Comparison of ENCODE assay signal across 11 mouse cellular contexts in the genomic region with DNA sequence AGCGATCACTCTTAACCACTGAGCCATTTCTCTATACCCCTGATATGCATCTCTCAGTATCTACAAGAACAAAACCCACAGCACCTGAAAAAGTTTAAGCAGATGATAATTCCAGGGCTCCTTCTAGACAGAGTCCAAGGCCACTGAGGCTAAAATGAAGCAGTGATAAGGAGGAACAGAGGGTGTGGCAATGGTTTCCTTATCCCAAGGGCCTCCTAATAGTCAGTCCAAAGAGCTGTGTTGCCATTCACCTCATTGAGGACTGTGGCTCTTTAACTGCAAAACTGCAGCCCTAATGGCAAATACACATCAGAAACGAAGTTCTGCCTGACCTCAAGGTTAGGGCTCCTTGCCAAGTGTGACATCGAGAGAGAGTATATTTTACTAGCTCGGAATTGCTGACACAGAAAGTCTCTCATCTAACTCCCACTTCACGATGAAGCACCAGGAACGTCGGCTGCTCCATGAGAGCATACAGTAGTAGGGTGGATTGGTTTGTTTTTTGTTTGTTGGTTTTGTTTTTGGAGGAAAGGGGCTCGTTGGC. TPM values are rescaled to one million over a fixed set of nuclear protein-coding genes. Genes with fewer than 3 reads are reported as not detected.
DNase-seq lines count a peak whose midpoint lies in the region; ATAC-seq and TF ChIP-seq lines count a peak whose summit lies in the region.
"Had no signal": no experiment of that assay in that cellular context is flagged by ENCODE, and none has a peak within 500 bp of the region (broad histone marks: within the 10 kb centered on the region; RNA-seq: fewer than 3 reads in every experiment).

No protein-coding gene starts in this region.

- peaks cover 10% of the 10 kb centered on the region; the same call in 1 of the 2 replicates for H3K36me3 ChIP-seq in heart, embryonic 13.5 days
- no peaks in the 10 kb centered on the region for H3K36me3 ChIP-seq in heart, embryonic 12.5 days
- no peaks in the 10 kb centered on the region for H3K36me3 ChIP-seq in intestine, embryonic 14.5 days (ENCODE audit: control insufficient read depth, insufficient read depth, low read length)
- H3K36me3 ChIP-seq in liver, embryonic 14.5 days (replicated peaks; ENCODE audit: control insufficient read depth, insufficient read depth, low read depth) = no peaks in the 10 kb centered on the region
- H3K36me3 ChIP-seq in midbrain, postnatal 0 days (ENCODE audit: insufficient read depth, low read length) = no peaks in the 10 kb centered on the region
- 0 out of 2 replicates have a peak, but pooled peaks cover 6% of the 10 kb centered on the region for H3K36me3 ChIP-seq in hindbrain, embryonic 12.5 days

- no peak for TF ChIP-seq EP300 in liver, embryonic 14.5 days (IDR thresholded peaks at IDR 0.05; ENCODE audit: low read depth)

- H3K9me3 ChIP-seq in heart, embryonic 13.5 days = no peaks in the 10 kb centered on the region
- H3K9me3 ChIP-seq in heart, embryonic 12.5 days (replicated peaks) = no peaks in the 10 kb centered on the region
- no peaks in the 10 kb centered on the region for H3K9me3 ChIP-seq in intestine, embryonic 14.5 days (ENCODE audit: control insufficient read depth, low read length)
- no peaks in the 10 kb centered on the region for H3K9me3 ChIP-seq in liver, embryonic 14.5 days (ENCODE audit: control insufficient read depth, low read length)
- no peaks in the 10 kb centered on the region for H3K9me3 ChIP-seq in midbrain, postnatal 0 days (ENCODE audit: low read length)
- H3K9me3 ChIP-seq in hindbrain, embryonic 12.5 days (replicated peaks) = no peaks in the 10 kb centered on the region

- DNase-seq in NIH3T3 (ENCODE audit: low read depth) = peak; percentile 42
- no peak for DNase-seq in intestine, embryonic 14.5 days (ENCODE audit: low spot score)
- DNase-seq in liver, embryonic 14.5 days (ENCODE audit: low read depth in 3 of 3, low spot score in 3 of 3) = no peak
- no peak for DNase-seq in midbrain, postnatal 0 days (ENCODE audit: low spot score)
- DNase-seq in thymus, postnatal 0 days (ENCODE audit: low spot score) = no peak

- 51% methylated on average over 8 of the region's 8 CpGs for WGBS in heart, embryonic 13.5 days
- 65% methylated on average over 8 of the region's 8 CpGs for WGBS in heart, embryonic 12.5 days
- 58% methylated on average over 8 of the region's 8 CpGs for WGBS in intestine, embryonic 14.5 days
- WGBS in liver, embryonic 14.5 days (ENCODE audit: insufficient replicate concordance) = 55% methylated on average over 8 of the region's 8 CpGs
- 81% methylated on average over 8 of the region's 8 CpGs for WGBS in midbrain, postnatal 0 days
- WGBS in hindbrain, embryonic 12.5 days = 86% methylated on average over 8 of the region's 8 CpGs

- peak overlapping the region; percentile 88; the same call in 1 of the 2 replicates for H3K4me2 ChIP-seq in heart, embryonic 13.5 days
- H3K4me2 ChIP-seq in heart, embryonic 12.5 days = no peak overlapping the region
- H3K4me2 ChIP-seq in intestine, embryonic 14.5 days (ENCODE audit: low read length) = peak overlapping the region; percentile 2; the same call in 1 of the 2 replicates
- H3K4me2 ChIP-seq in liver, embryonic 14.5 days (ENCODE audit: low read depth) = peak overlapping the region; percentile 76
- no peak overlapping the region for H3K4me2 ChIP-seq in midbrain, postnatal 0 days (ENCODE audit: low read depth, low read length, poor library complexity, severe bottlenecking)
- no peak overlapping the region for H3K4me2 ChIP-seq in hindbrain, embryonic 12.5 days (replicated peaks)

- 0 out of 2 replicates have a peak, but pooled peaks cover 3% of the 10 kb centered on the region for H3K27me3 ChIP-seq in heart, embryonic 13.5 days (replicated peaks)
- H3K27me3 ChIP-seq in heart, embryonic 12.5 days (replicated peaks) = no peaks in the 10 kb centered on the region
- H3K27me3 ChIP-seq in intestine, embryonic 14.5 days (replicated peaks; ENCODE audit: control insufficient read depth, insufficient read depth, low read length) = no peaks in the 10 kb centered on the region
- no peaks in the 10 kb centered on the region for H3K27me3 ChIP-seq in liver, embryonic 14.5 days (ENCODE audit: control insufficient read depth, insufficient read depth, low read length)
- no peaks in the 10 kb centered on the region for H3K27me3 ChIP-seq in midbrain, postnatal 0 days (ENCODE audit: insufficient read depth, low read length)
- H3K27me3 ChIP-seq in hindbrain, embryonic 12.5 days = no peaks in the 10 kb centered on the region

- H3K4me1 ChIP-seq in heart, embryonic 13.5 days = peaks cover 32% of the 10 kb centered on the region
- peaks cover 27% of the 10 kb centered on the region for H3K4me1 ChIP-seq in heart, embryonic 12.5 days (replicated peaks)
- H3K4me1 ChIP-seq in intestine, embryonic 14.5 days (replicated peaks; ENCODE audit: control insufficient read depth, insufficient read depth, low read length) = peaks cover 22% of the 10 kb centered on the region
- peaks cover 25 to 27% of the 10 kb centered on the region in 2 experiments for H3K4me1 ChIP-seq in liver, embryonic 14.5 days (replicated peaks; ENCODE audit: control insufficient read depth in 2 of 2, insufficient read depth in 2 of 2, low read length in 1 of 2)
- H3K4me1 ChIP-seq in midbrain, postnatal 0 days (ENCODE audit: insufficient read depth, low read length) = no peaks in the 10 kb centered on the region
- H3K4me1 ChIP-seq in hindbrain, embryonic 12.5 days = peaks cover 18% of the 10 kb centered on the region

- no peak overlapping the region for H3K9ac ChIP-seq in heart, embryonic 13.5 days
- H3K9ac ChIP-seq in heart, embryonic 12.5 days = no peak overlapping the region
- H3K9ac ChIP-seq in intestine, embryonic 14.5 days (ENCODE audit: low read length) = no peak overlapping the region
- no peak overlapping the region; the same call in 1 of the 2 replicates for H3K9ac ChIP-seq in liver, embryonic 14.5 days (replicated peaks)
- no peak overlapping the region for H3K9ac ChIP-seq in midbrain, postnatal 0 days (replicated peaks; ENCODE audit: low read length, poor library complexity, severe bottlenecking)
- H3K9ac ChIP-seq in hindbrain, embryonic 12.5 days = no peak overlapping the region

- H3K27ac ChIP-seq in heart, embryonic 13.5 days (replicated peaks) = no peak overlapping the region
- H3K27ac ChIP-seq in heart, embryonic 12.5 days (ENCODE audit: poor library complexity, severe bottlenecking) = no peak overlapping the region
- H3K27ac ChIP-seq in intestine, embryonic 14.5 days (ENCODE audit: low read depth) = peak overlapping the region; percentile 17; the same call in 1 of the 2 replicates
- H3K27ac ChIP-seq in liver, embryonic 14.5 days = peak overlapping the region; percentile 64
- H3K27ac ChIP-seq in midbrain, postnatal 0 days (ENCODE audit: low read depth, low read length) = no peak overlapping the region
- H3K27ac ChIP-seq in hindbrain, embryonic 12.5 days = no peak overlapping the region
- H3K27ac ChIP-seq: macrophage had no signal

- TF ChIP-seq CTCF in liver, embryonic 14.5 days (IDR thresholded peaks at IDR 0.05; ENCODE audit: low read depth) = no peak
- TF ChIP-seq CTCF in midbrain, postnatal 0 days (IDR thresholded peaks at IDR 0.05) = no peak

- ATAC-seq in heart, embryonic 13.5 days (ENCODE audit: extremely low read depth, insufficient number of reproducible peaks, low FRiP score, low TSS enrichment) = no peak
- no peak for ATAC-seq in heart, embryonic 12.5 days (ENCODE audit: insufficient number of reproducible peaks, low FRiP score)
- no peak for ATAC-seq in intestine, embryonic 14.5 days (replicated peaks; ENCODE audit: low FRiP score, low TSS enrichment, low read depth)
- no peak for ATAC-seq in liver, embryonic 14.5 days (ENCODE audit: insufficient read depth)
- ATAC-seq in midbrain, postnatal 0 days (ENCODE audit: low FRiP score) = no peak
- ATAC-seq in hindbrain, embryonic 12.5 days (ENCODE audit: low FRiP score) = no peak
- ATAC-seq: inflammation-experienced regulatory T-cells, adult 6 months had no signal

- no peak overlapping the region for H3K4me3 ChIP-seq in heart, embryonic 13.5 days
- no peak overlapping the region for H3K4me3 ChIP-seq in heart, embryonic 12.5 days
- no peak overlapping the region for H3K4me3 ChIP-seq in intestine, embryonic 14.5 days (ENCODE audit: low read depth, low read length)
- H3K4me3 ChIP-seq in liver, embryonic 14.5 days (ENCODE audit: insufficient read depth in 1 of 2, low read depth in 2 of 2, low read length in 2 of 2) = 0 out of 4 replicates have a peak overlapping the region, but pooled peaks of 1 of the 2 experiments have one; percentile 10
- no peak overlapping the region for H3K4me3 ChIP-seq in midbrain, postnatal 0 days (ENCODE audit: low read depth, low read length)
- H3K4me3 ChIP-seq in hindbrain, embryonic 12.5 days = no peak overlapping the region

RNA-seq across cellular contexts. Expression of a gene that starts 2.2 kb away (rescaled TPM):
- 53.4 and 59.3 TPM in 2 replicates for polyA plus RNA-seq in heart, embryonic 13.5 days (2015; fragmentation: Nextera tagmentation; extraction: Ambion mirVana)
- 56.7 and 58.8 TPM in 2 replicates for polyA plus RNA-seq in heart, embryonic 12.5 days (2016; fragmentation: Nextera tagmentation; extraction: Ambion mirVana)
- polyA plus RNA-seq in intestine, embryonic 14.5 days (2014; fragmentation: Nextera tagmentation; extraction: Ambion mirVana) = 55.9 and 66.6 TPM in 2 replicates
- polyA plus RNA-seq in liver, embryonic 14.5 days (2012; rRNA removed) = 21.5 and 25.8 TPM in 2 replicates
- polyA plus RNA-seq in liver, embryonic 14.5 days (2014; fragmentation: Nextera tagmentation; extraction: Ambion mirVana) = 36.5 and 46.6 TPM in 2 replicates
- 9.3 and 12.3 TPM in 2 replicates for total RNA-seq in midbrain, postnatal 0 days (2014; rRNA removed)
- polyA plus RNA-seq in midbrain, postnatal 0 days (2015; fragmentation: Nextera tagmentation; extraction: Ambion mirVana) = 10.2 and 12.1 TPM in 2 replicates
- polyA plus RNA-seq in hindbrain, embryonic 12.5 days (2016; fragmentation: Nextera tagmentation; extraction: Ambion mirVana) = 26.5 and 28.1 TPM in 2 replicates
- polyA plus RNA-seq in thymus, postnatal 0 days (2015; fragmentation: Nextera tagmentation; extraction: Ambion mirVana) = 20.7 and 20.9 TPM in 2 replicates

RNA-seq across cellular contexts. Expression of a gene that starts 31.6 kb away (rescaled TPM):
- polyA plus RNA-seq in heart, embryonic 13.5 days (2015; fragmentation: Nextera tagmentation; extraction: Ambion mirVana) = 95.3 and 101 TPM in 2 replicates
- 104 and 105 TPM in 2 replicates for polyA plus RNA-seq in heart, embryonic 12.5 days (2016; fragmentation: Nextera tagmentation; extraction: Ambion mirVana)
- polyA plus RNA-seq in intestine, embryonic 14.5 days (2014; fragmentation: Nextera tagmentation; extraction: Ambion mirVana) = 129 and 134 TPM in 2 replicates
- 16.1 and 30.5 TPM in 2 replicates for polyA plus RNA-seq in liver, embryonic 14.5 days (2012; rRNA removed)
- 39.4 and 40.4 TPM in 2 replicates for polyA plus RNA-seq in liver, embryonic 14.5 days (2014; fragmentation: Nextera tagmentation; extraction: Ambion mirVana)
- 40.5 and 55.5 TPM in 2 replicates for total RNA-seq in midbrain, postnatal 0 days (2014; rRNA removed)
- 94.7 and 103 TPM in 2 replicates for polyA plus RNA-seq in midbrain, postnatal 0 days (2015; fragmentation: Nextera tagmentation; extraction: Ambion mirVana)
- 106 and 113 TPM in 2 replicates for polyA plus RNA-seq in hindbrain, embryonic 12.5 days (2016; fragmentation: Nextera tagmentation; extraction: Ambion mirVana)
- 78.3 and 81.5 TPM in 2 replicates for polyA plus RNA-seq in thymus, postnatal 0 days (2015; fragmentation: Nextera tagmentation; extraction: Ambion mirVana)

RNA-seq across cellular contexts. Expression of a gene that starts 41.7 kb away (rescaled TPM):
- 94.1 and 99.9 TPM in 2 replicates for polyA plus RNA-seq in heart, embryonic 13.5 days (2015; fragmentation: Nextera tagmentation; extraction: Ambion mirVana)
- polyA plus RNA-seq in heart, embryonic 12.5 days (2016; fragmentation: Nextera tagmentation; extraction: Ambion mirVana) = 106 and 114 TPM in 2 replicates
- polyA plus RNA-seq in intestine, embryonic 14.5 days (2014; fragmentation: Nextera tagmentation; extraction: Ambion mirVana) = 179 TPM in 2 replicates
- 60.3 and 100 TPM in 2 replicates for polyA plus RNA-seq in liver, embryonic 14.5 days (2012; rRNA removed)
- 111 and 116 TPM in 2 replicates for polyA plus RNA-seq in liver, embryonic 14.5 days (2014; fragmentation: Nextera tagmentation; extraction: Ambion mirVana)
- total RNA-seq in midbrain, postnatal 0 days (2014; rRNA removed) = 44.5 and 45.3 TPM in 2 replicates
- 117 and 124 TPM in 2 replicates for polyA plus RNA-seq in midbrain, postnatal 0 days (2015; fragmentation: Nextera tagmentation; extraction: Ambion mirVana)
- 173 and 174 TPM in 2 replicates for polyA plus RNA-seq in hindbrain, embryonic 12.5 days (2016; fragmentation: Nextera tagmentation; extraction: Ambion mirVana)
- polyA plus RNA-seq in thymus, postnatal 0 days (2015; fragmentation: Nextera tagmentation; extraction: Ambion mirVana) = 293 and 314 TPM in 2 replicates

RNA-seq across cellular contexts. Expression of a gene that starts 46.9 kb away (rescaled TPM):
- polyA plus RNA-seq in heart, embryonic 13.5 days (2015; fragmentation: Nextera tagmentation; extraction: Ambion mirVana) = not detected in 2 replicates
- not detected in 2 replicates for polyA plus RNA-seq in heart, embryonic 12.5 days (2016; fragmentation: Nextera tagmentation; extraction: Ambion mirVana)
- polyA plus RNA-seq in intestine, embryonic 14.5 days (2014; fragmentation: Nextera tagmentation; extraction: Ambion mirVana) = 0.16 and 0.30 TPM in 2 replicates
- polyA plus RNA-seq in liver, embryonic 14.5 days (2012; rRNA removed) = 0.03 TPM in 2 replicates
- not detected in 2 replicates for polyA plus RNA-seq in liver, embryonic 14.5 days (2014; fragmentation: Nextera tagmentation; extraction: Ambion mirVana)
- not detected in 2 replicates for total RNA-seq in midbrain, postnatal 0 days (2014; rRNA removed)
- 0.10 and 0.16 TPM in 2 replicates for polyA plus RNA-seq in midbrain, postnatal 0 days (2015; fragmentation: Nextera tagmentation; extraction: Ambion mirVana)
- 0.08 TPM in 1 of 2 replicates, not detected in the other for polyA plus RNA-seq in hindbrain, embryonic 12.5 days (2016; fragmentation: Nextera tagmentation; extraction: Ambion mirVana)
- polyA plus RNA-seq in thymus, postnatal 0 days (2015; fragmentation: Nextera tagmentation; extraction: Ambion mirVana) = not detected in 2 replicates
- total RNA-seq: CH12.LX had no signal
- polyA plus RNA-seq: inflammation-experienced regulatory T-cells, adult 6 months; macrophage had no signal

Comparison
In these comparisons a context has a peak if more than half of its experiments do, and no peak if none do; other contexts are left out.
1. H3K4me2 ChIP-seq: peak in heart, embryonic 13.5 days (single experiment), intestine, embryonic 14.5 days (single experiment) and liver, embryonic 14.5 days (single experiment); none in heart, embryonic 12.5 days (single experiment), midbrain, postnatal 0 days (single experiment) and hindbrain, embryonic 12.5 days (single experiment).
2. H3K27ac ChIP-seq: peak in intestine, embryonic 14.5 days (single experiment) and liver, embryonic 14.5 days (single experiment); none in heart, embryonic 13.5 days (single experiment), heart, embryonic 12.5 days (single experiment), midbrain, postnatal 0 days (single experiment) and hindbrain, embryonic 12.5 days (single experiment).